Mouse (Mus musculus) bone marrow macrophage, adult 2 months (primary cell): ENCODE measurements around the gene Gm12185. TPM values are rescaled to one million over a fixed set of nuclear protein-coding genes. Genes with fewer than 3 reads are reported as not detected.
"Not testable (repeated sequence)": the region's sequence is repeated elsewhere in the genome, so short reads cannot be mapped to it uniquely, and the experiment has no call there.

Experiments
- H3K27ac ChIP-seq: 2 replicates; pipeline ENCODE4 v1.5.1; 2012; ENCODE audit warnings: low read depth, low read length; ENCODE audit not compliant: insufficient read depth
- H3K4me1 ChIP-seq: 2 replicates; pipeline ENCODE4 v1.6.1; 2012; ENCODE audit warnings: low read length; ENCODE audit not compliant: control insufficient read depth, insufficient read depth
- H3K4me3 ChIP-seq: 2 replicates; pipeline ENCODE4 v1.5.1; 2012; ENCODE audit warnings: mild to moderate bottlenecking, low read length, moderate library complexity; ENCODE audit not compliant: insufficient read depth
- CTCF ChIP-seq: IDR thresholded peaks from 2 replicates; pipeline ENCODE4 v1.5.1; 2012; ENCODE audit warnings: low read depth, mild to moderate bottlenecking, low read length, moderate library complexity
- POLR2A ChIP-seq: IDR thresholded peaks from 2 replicates; pipeline ENCODE4 v1.6.1; 2012; ENCODE audit warnings: mild to moderate bottlenecking, low read depth, low read length, borderline replicate concordance
- polyA plus RNA-seq: library from polyadenylated mRNA; stranded (reverse); fragments of >200 nt; gene quantifications from 2 replicates; pipeline ENCODE4 v1.2.4, GENCODE M21; 2012; ENCODE audit not compliant: missing spikeins, insufficient read depth, insufficient read length

Gm12185 gene
- polyA plus RNA-seq, 1 experiment: 2.7 TPM

DNA sequence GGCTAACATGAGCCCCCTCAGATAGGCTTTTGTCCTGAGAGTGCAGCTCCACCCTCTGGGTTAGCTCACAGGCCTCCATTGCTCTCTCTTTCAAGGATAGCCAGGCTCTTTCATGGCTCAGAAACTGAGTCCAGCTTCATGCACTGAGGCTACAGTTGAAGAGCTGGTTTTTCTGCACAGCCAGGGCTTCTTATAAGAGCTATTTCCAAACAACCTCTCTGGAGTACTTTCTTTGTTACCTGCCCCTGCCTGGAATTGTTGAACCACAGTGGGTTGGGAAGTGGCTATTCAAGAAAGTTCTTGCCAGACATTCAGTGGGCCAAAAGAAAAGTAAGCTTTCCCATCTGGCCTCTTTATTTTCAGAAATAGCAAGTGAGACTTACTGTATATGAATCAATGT is 52.7 kb downstream of the Gm12185 start:
- H3K4me1 ChIP-seq, H3K27ac ChIP-seq, H3K4me3 ChIP-seq: not testable (repeated sequence)

DNA sequence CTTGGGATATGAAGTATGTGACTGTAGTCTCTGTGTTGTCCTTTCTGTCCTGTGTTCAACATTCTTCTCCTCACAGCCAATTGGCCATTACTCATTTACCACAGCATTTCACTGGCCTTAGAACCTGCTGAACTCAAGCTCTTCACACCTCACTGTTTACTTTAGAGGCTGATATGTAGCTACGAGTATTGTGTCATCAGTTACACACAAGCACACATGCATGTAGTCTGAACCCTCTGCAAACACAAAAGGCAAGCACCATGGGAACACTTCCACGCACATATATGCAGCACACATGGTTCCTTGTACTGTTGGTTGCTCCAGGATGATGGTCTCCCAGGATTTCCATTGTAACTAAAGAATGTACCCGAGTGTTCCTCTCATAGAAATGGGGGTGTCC is 56.7 kb downstream of the Gm12185 start:
- H3K4me3 ChIP-seq, H3K27ac ChIP-seq, H3K4me1 ChIP-seq: not testable (repeated sequence)

DNA sequence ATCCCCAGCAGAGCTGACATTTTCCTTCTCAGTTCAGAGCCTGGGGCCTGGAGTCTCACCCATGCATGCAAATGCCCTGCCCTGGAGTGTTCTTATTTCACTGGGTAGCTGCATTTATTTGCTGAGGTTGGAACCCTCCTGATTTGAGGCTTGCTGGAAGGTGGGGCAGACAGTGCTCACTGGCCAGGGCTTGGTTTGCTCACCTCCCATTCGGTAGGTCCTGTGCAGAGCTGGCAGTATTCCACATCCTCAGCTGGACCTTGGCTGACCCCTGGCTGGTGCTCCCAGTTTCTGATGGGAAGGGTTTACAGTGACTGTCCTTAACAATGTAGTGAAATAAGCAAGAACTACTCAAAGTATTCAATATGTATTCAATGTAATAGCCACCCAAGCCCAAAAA is 58.1 kb downstream of the Gm12185 start:
- H3K4me1 ChIP-seq, H3K4me3 ChIP-seq, H3K27ac ChIP-seq: not testable (repeated sequence)

DNA sequence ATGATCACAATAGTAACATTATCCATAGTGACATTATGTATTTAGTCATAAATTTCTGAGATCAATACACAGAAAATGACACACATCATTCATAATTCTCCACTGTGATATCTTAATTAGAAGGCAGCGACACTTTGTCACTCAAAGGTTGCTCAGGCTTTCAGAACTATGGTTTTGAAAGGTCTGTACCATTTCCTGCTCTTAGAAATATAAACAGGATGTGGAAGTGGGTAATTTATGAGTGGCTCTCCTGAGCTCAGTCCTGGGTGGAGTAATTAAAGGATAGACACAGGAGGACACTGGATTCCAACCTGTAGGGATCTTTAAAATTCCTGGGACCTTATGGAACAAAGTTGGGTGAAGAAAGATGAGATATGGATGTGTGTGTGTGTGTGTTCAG is 58.6 kb downstream of the Gm12185 start:
- H3K27ac ChIP-seq, H3K4me1 ChIP-seq, H3K4me3 ChIP-seq: not testable (repeated sequence)

DNA sequence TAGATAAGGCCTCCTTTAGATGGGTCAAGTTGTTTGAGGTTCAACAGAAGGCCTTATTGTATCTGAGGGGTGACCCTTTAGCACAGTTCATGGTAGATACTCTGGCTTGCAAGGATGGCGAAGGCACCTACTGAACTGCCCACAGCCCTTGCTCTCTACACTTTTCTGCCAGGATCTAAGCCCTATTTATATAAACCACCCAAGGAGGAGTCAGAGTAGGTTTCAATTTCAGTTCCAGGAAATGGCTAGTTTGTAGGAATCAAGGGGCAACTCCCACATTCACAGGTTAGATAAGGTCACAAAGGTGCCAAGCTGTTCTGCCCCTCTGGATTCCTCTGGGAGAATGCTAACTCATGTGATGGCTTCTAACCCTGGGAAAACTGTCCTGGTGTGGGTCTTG is 64.0 kb downstream of the Gm12185 start:
- H3K4me3 ChIP-seq, H3K27ac ChIP-seq, H3K4me1 ChIP-seq: not testable (repeated sequence)

DNA sequence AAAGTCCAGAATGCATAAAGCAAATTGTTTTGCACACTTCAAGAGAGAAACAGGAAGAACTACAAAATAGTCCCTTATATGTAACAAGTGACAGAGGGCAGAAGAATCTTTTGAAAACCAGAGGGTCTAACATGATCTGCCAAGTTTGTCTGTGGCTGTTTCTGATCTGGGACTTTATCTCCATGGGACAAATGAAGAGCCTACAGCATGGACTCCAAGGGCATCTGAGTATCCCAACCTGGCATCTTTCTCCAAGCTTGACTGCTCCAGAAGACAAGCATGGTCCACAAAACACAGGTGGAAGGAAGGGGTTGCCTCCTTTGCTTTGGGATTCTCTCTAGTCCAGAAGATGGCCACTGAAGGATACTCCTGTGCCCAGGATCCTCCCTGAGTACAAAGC is 65.6 kb downstream of the Gm12185 start:
- not testable (repeated sequence) for H3K4me1 ChIP-seq, H3K4me3 ChIP-seq, H3K27ac ChIP-seq

DNA sequence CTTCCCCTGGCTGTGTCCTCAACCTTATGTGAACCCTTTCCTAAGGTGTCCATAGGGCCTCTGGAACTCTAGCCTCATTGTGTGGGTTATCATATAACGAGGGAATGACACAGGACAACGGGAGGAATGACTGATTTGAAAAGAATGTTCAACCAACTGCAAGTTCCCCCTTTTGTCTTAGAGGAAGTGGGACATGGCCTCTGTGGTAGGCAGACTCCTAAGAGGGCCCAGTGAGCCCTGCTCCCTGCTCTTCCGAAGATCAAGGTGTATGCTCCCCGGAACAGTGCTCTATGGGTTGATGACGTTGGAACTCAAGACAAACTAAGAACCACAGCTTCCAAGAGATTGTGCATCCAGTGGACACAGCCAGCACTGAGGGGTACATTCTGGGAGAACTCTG is 68.2 kb downstream of the Gm12185 start:
- H3K4me3 ChIP-seq, H3K27ac ChIP-seq: not testable (repeated sequence)
- peaks cover 13% of the 10 kb centered on the region for H3K4me1 ChIP-seq

DNA sequence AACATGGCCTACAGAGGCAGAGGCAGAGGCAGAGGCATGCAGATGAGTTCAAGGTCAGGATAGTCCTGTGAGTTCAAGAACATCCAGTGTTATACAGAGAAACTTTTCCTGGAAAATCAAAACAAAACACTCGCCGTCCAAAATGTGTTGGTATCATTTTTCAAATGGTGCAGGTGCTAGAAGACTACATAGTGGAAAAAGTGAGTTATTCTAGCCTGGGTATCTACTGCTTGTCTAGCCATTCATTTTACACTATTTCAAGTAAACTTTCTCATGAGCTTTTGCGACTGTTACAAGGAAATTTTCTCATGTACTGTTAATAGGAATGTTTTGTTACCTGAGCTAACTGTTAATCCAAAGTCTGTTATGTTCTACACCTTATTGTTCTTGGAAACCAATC is 73.6 kb downstream of the Gm12185 start:
- H3K4me3 ChIP-seq: no peak overlapping the region
- peaks cover 12% of the 10 kb centered on the region for H3K4me1 ChIP-seq
- TF ChIP-seq CTCF (no peak), POLR2A (no peak)
- H3K27ac ChIP-seq: no peak overlapping the region

DNA sequence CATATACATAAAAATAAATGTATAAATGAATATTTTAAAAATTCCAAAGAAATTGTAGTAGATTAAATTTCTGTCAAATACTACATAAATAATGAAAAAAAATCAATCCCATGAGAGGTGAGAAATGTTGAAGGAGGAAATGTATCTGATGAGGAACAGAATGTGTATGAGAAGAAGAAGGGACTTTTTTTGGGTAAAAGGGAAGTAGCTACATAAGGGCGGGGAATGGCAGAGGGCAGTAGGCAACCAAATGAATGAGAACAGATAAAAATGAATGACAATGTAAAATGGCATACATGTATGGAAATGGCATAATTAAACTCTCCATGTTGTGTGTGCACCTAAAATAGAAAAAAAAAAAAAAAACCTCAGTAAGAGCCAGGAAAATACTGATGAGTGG is 78.4 kb downstream of the Gm12185 start:
- no peak for TF ChIP-seq POLR2A
- no peak for TF ChIP-seq CTCF
- H3K4me3 ChIP-seq: no peak overlapping the region
- H3K27ac ChIP-seq: no peak overlapping the region
- H3K4me1 ChIP-seq: peaks cover 5% of the 10 kb centered on the region; the same call in 1 of the 2 replicates

DNA sequence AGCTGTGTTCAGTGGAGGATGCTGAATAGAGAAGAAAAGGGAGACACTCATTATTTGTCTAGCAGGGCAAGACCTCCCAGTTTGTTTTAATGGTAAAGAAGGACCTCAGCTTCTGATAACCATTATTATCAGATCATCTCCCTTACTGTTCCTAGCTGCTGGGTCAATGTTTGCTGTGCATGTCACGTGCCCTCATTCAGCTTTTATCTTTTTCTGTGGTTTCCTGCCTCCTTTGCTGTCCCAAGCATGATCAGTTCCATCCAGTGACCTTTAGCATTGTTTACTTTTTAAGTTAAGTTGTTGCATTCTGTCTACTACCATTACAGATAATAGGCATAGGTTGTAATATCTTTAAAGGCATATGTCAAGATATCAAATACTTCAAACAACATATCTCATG is 83.6 kb downstream of the Gm12185 start:
- no peak for TF ChIP-seq POLR2A
- TF ChIP-seq CTCF: no peak
- no peak overlapping the region for H3K4me3 ChIP-seq
- no peak overlapping the region for H3K27ac ChIP-seq
- no peaks in the 10 kb centered on the region; the same call in none of the 2 replicates for H3K4me1 ChIP-seq

DNA sequence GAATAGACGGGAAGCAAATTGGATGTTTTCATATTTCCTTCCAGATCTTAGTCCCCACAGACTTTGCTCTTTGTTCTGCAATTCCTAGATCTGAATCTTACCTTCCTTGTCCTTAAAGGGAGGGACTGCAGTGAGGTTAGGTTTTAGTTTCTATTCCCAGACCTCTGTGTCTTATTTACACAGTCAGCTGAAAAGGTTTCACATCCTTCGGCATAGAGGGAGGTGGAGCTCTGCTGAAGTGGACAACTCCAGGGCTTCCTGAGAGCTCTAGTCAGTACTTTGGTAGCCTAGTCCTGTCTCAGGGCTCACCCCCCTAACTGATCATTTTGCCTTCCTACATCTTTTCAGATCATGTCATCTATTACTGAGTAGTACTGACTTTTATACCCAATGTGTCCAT is 90.0 kb downstream of the Gm12185 start, which contains the start of gene Gm5431:
Gene Gm5431, minus strand, starts transcription at position 194 of the 400 bp plus-strand sequence.
- Histone ChIP-seq H3K4me3 (peak within 1 kb of the TSS; percentile 27), H3K4me1 (peaks cover 32% of the 10 kb centered on the region), H3K27ac (peak within 1 kb of the TSS; percentile 99)
- TF ChIP-seq CTCF (no peak), POLR2A (no peak)

DNA sequence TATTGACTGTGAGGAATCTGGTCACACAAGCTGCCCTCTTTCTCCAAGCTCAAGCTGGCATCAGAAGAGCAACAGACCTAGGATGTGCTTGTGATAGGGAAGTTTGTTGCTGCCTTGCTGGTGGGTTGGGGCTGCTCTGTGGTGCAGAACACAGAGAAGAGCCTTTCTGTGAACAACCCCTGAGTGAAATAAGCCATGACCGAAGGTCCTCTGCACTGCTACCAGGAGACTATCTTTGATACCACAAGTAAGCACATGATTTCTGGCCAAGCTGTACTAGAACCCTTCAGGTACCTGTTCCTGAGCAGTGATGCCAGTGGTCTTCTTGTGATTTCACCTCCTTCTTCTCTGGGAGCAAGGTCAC is 90.5 kb downstream of the Gm12185 start:
- H3K4me3 ChIP-seq: peak overlapping the region; percentile 27
- peaks cover 32% of the 10 kb centered on the region for H3K4me1 ChIP-seq
- peak overlapping the region; percentile 99 for H3K27ac ChIP-seq

DNA sequence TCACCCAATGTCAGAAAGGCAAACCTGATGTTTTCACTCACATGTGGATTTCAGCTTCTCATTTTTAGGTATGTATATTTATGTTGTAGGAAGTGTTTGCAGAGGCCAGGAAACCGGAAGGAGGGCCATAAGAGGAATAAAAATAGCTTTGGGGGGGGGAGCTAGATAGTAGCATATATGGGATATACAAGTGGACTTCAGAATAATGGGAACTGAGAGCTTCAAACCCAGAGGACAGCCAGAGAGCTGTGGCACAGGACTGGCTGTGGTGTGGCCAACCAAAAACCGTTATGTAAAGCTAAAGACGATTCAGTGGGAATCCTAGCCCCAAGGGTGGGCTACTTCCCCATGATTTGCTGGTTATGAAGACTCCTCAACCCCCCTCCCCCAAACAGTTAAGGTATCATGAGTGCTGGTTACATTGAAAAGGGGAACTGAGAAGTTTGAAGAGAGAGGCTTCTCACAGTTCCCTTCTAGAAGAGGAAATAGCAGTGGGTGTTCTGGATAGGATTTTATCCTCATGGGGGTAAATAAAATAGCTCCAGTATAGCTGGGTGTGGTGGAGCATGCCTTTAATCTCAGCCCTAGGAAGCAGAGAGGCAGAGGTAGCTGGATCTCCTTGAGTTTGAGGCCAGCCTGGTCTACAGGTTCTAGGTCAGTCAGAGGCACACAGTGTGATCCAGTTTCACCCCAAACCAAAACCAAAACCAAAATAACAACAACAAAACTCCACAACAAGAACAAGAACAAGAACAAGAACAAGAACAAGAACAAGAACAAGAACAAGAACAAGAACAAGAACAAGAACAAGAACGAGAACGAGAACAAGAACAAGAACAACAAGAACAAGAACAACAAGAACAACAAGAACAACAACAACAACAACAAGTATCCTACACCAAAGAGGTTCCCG is 91.1 kb downstream of the Gm12185 start:
- Histone ChIP-seq H3K4me1 (peaks cover 32% of the 10 kb centered on the region), H3K4me3 (peak overlapping the region; percentile 27), H3K27ac (peak overlapping the region; percentile 99)
